Mouse (Mus musculus) C2C12 (cell line): ENCODE measurements around the gene Tlcd2. TPM values are rescaled to one million over a fixed set of nuclear protein-coding genes. Genes with fewer than 3 reads are reported as not detected.

Experiments
- H3K27me3 ChIP-seq: one replicate; pipeline ENCODE4 v1.6.1; 2011; ENCODE audit not compliant: control insufficient read depth, insufficient read depth, insufficient read length
- H3K36me3 ChIP-seq: one replicate; pipeline ENCODE4 v1.6.1; 2011; ENCODE audit not compliant: control insufficient read depth, insufficient read depth
- H3K4me3 ChIP-seq: one replicate; pipeline ENCODE4 v1.5.1; 2011; ENCODE audit warnings: mild to moderate bottlenecking, control low read depth; ENCODE audit not compliant: poor library complexity, insufficient read depth, severe bottlenecking
- H3K79me2 ChIP-seq: one replicate; pipeline ENCODE4 v1.6.1; 2011; ENCODE audit not compliant: control insufficient read depth, insufficient read depth
- H3K79me3 ChIP-seq: one replicate; pipeline ENCODE4 v1.6.1; 2011; ENCODE audit warnings: low read depth, control low read depth
- H3ac ChIP-seq: one replicate; pipeline ENCODE3; 2011; ENCODE audit warnings: low read depth; ENCODE audit not compliant: control insufficient read depth, insufficient read length
- CEBPB ChIP-seq: IDR thresholded peaks from one replicate; pipeline ENCODE4 v1.6.1; 2011; ENCODE audit warnings: low read depth, mild to moderate bottlenecking, control low read depth, moderate library complexity
- CTCF ChIP-seq: IDR thresholded peaks from one replicate; pipeline ENCODE4 v1.5.1; 2011; ENCODE audit not compliant: control insufficient read depth, insufficient read depth, insufficient read length
- FOSL1 ChIP-seq: IDR thresholded peaks from one replicate; pipeline ENCODE4 v1.8.0; 2011; ENCODE audit warnings: mild to moderate bottlenecking, low read length; ENCODE audit not compliant: poor library complexity, insufficient read depth, severe bottlenecking
- MAX ChIP-seq: IDR thresholded peaks from one replicate; pipeline ENCODE4 v1.6.1; 2011; ENCODE audit warnings: mild to moderate bottlenecking, control low read depth
- MYOD1 ChIP-seq: IDR thresholded peaks from one replicate; pipeline ENCODE4 v1.6.1; 2011; ENCODE audit warnings: low read depth; ENCODE audit not compliant: control insufficient read depth, insufficient read length
- MYOG ChIP-seq: IDR thresholded peaks from one replicate; pipeline ENCODE4 v1.6.1; 2011; ENCODE audit not compliant: control insufficient read depth, insufficient read length; ENCODE audit errors: extremely low read depth
- USF1 ChIP-seq: IDR thresholded peaks from one replicate; pipeline ENCODE4 v1.6.1; 2011; ENCODE audit warnings: low read depth, mild to moderate bottlenecking, control low read depth, moderate library complexity
- long read RNA-seq, 2 experiments: library from polyadenylated mRNA; unstranded; transcript quantifications; one replicate each; pipeline ENCODE4 v2.0.0; 2019 to 2020
- polyA plus RNA-seq: library from polyadenylated mRNA; unstranded; fragments of >200 nt; fragmentation: generic; extraction: Trizol; gene quantifications from one replicate; pipeline ENCODE4 v1.2.1, GENCODE M21; 2012; ENCODE audit warnings: missing spikeins

Tlcd2 gene
- polyA plus RNA-seq = 1.5 TPM
- long read RNA-seq, experiment 1, partial matches to known transcripts = 2 of 8 reads
- long read RNA-seq, experiment 1, other reads (novel, unspliced or antisense) = 5 of 8 reads
- long read RNA-seq, experiment 2, partial matches to known transcripts = 2 of 10 reads
- long read RNA-seq, experiment 2, other reads (novel, unspliced or antisense) = 8 of 10 reads

DNA sequence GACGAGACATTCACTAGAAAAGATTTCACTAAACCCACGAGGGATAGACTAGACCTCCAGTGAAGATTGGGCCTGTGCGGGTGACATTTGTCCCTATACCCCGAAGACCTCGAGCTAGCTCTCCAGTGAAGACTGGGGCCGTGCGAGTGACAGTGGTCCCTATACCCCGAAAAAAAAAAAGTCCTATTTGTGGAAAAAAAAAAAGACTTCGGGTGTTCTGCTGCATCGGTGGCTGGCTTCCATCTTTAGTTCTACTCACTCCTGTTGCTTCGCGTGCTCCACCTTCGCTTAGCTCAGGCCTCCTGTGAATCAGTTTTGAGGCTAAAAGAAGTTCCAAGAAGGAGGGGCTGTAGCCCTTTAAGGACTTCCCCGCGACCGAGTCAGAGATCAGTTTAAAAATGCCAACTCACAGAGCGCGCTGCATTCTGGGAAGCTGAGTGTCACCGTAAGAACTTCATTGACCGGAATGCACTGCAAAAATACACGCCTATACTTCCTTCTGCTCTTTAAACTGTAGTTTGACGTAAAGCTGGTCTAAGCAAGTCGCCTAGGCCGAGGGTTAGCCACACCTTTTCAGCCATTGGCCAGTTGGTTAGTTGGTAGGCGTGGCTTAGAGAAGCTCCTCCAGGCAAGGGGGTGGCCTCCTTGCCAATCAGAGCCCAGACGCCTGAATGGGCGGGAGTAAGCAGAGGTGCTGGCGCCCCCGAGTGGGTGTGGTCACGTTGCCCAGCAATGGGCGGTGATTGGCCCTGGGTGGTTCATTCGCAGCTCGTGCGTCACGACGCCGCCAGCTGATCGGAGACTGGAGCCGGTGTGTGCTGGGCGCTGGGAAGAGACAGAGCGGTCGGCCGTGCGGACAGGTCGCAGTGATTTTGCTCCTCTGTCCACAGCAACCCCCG lies at the start of gene Tlcd2:
Tlcd2 (plus strand) TSS at position 872 of the 899 bp plus-strand sequence.
- TF ChIP-seq CTCF (no peak), MAX (peak; percentile 14), USF1 (peak; percentile 88)
- Histone ChIP-seq H3K4me3 (peak within 1 kb of the TSS; percentile 99), H3K27me3 (no peaks in the 10 kb centered on the region), H3K36me3 (peaks cover 30% of the 10 kb centered on the region), H3ac (peak within 1 kb of the TSS; percentile 82), H3K79me3 (peaks cover 29% of the 10 kb centered on the region), H3K79me2 (peaks cover 39% of the 10 kb centered on the region)

- no peaks in the 10 kb centered on the region for H3K27me3 ChIP-seq
- peaks cover 10% of the 10 kb centered on the region for H3K79me3 ChIP-seq
- peaks cover 23% of the 10 kb centered on the region for H3K79me2 ChIP-seq
- TF ChIP-seq CEBPB = no peak
- H3K4me3 ChIP-seq = no peak overlapping the region
- H3K36me3 ChIP-seq = peaks cover 58% of the 10 kb centered on the region
- no peak overlapping the region for H3ac ChIP-seq
These were observed 46.4 kb upstream of the Tlcd2 start for GRCm38 (mm10) chr11:75415096-75415495.

DNA sequence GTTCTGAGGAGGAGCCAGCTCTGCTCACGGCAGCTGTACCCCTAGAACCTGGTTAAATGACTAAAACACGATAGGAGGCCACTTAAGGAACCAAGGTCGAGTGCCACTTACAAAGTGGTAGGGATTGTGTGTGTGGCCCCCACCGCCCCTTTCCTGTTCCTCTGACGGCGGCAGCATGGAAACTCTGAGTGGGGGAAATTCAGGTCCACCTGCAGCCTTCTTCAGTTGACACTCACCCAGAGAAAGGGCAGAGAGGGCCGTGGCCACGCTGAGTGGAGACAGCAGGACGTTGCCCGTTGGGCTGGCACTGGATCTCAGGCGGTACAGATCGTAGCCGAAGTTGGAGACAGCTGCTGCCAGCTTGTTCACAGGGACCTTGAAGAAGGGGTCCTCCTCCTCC lies 45.5 kb upstream of the Tlcd2 start:
- TF ChIP-seq MYOG (no peak), CEBPB (no peak), CTCF (no peak), USF1 (no peak), MYOD1 (no peak), FOSL1 (no peak), MAX (no peak)
- peaks cover 50% of the 10 kb centered on the region for H3K36me3 ChIP-seq
- peaks cover 32% of the 10 kb centered on the region for H3K79me2 ChIP-seq
- H3K79me3 ChIP-seq = peaks cover 19% of the 10 kb centered on the region
- no peaks in the 10 kb centered on the region for H3K27me3 ChIP-seq
- no peak overlapping the region for H3ac ChIP-seq
- H3K4me3 ChIP-seq = no peak overlapping the region

DNA sequence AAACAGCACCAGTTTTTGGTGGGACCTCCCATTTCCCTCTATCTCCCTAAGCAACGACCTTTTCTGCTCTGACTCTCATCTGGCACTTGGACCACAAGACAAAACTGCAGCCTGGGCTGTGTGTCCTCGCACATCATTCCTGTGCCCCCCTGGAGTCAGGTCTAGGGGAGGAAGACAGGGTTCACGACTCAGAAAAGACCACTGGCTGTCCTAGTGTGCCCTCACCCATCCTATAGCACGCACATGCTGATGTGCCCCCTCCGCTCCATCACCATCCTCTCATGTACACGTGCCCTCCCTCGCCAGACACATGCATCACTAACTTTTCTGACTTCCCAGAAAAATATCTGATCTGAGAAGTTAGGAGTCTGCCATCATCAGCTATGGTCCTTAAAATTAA lies 41.5 kb upstream of the Tlcd2 start:
- Histone ChIP-seq H3K4me3 (no peak overlapping the region), H3K79me2 (peaks cover 47% of the 10 kb centered on the region), H3ac (no peak overlapping the region), H3K27me3 (no peaks in the 10 kb centered on the region), H3K36me3 (peaks cover 17% of the 10 kb centered on the region), H3K79me3 (peaks cover 25% of the 10 kb centered on the region)
- TF ChIP-seq USF1 (no peak), MYOG (no peak), CEBPB (no peak)

GRCm38 (mm10) chr11:75420810-75421374 lies 40.6 kb upstream of the Tlcd2 start:
- H3K4me3 ChIP-seq = peak overlapping the region; percentile 59
- TF ChIP-seq CEBPB (no peak), MYOD1 (peak; percentile 45)
- peaks cover 25% of the 10 kb centered on the region for H3K79me3 ChIP-seq
- H3K27me3 ChIP-seq = no peaks in the 10 kb centered on the region
- peaks cover 47% of the 10 kb centered on the region for H3K79me2 ChIP-seq
- H3K36me3 ChIP-seq = peaks cover 16% of the 10 kb centered on the region
- peak overlapping the region; percentile 91 for H3ac ChIP-seq

DNA sequence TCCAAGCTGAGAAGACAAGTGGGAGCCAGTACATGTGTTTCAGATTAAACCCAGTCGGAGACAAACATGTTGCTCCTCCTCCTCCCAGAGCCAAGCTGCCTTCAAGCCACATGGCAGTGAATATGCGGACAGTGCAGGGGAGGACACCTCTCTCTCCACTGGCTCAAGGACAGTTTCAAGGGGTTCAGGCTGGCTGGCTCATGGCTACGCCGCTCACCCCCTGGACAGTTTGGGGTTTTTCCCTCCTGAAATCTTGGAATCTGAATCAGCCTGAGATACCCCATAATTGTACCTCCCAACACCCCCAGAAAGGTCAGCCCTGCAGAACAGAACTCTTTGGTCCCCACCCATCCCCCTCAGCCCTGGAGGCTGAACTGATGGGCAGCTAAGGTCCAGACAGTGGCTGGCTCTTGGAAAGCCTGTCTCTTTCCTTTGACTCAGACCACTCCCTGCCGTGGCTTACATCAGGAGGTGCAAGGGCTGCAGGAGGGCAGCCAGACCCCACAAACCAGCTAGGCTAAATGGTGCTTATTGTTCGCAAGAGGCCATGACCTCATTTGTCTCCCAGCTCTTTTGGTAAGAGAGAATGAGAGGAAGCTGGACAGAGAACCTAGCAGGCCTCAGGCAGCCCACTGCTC lies 40.0 kb upstream of the Tlcd2 start:
- H3K79me2 ChIP-seq = peaks cover 47% of the 10 kb centered on the region
- TF ChIP-seq MAX = no peak
- TF ChIP-seq FOSL1 = no peak
- no peak for TF ChIP-seq CEBPB
- no peak for TF ChIP-seq MYOD1
- TF ChIP-seq MYOG = no peak
- TF ChIP-seq CTCF = no peak
- TF ChIP-seq USF1 = no peak
- peaks cover 25% of the 10 kb centered on the region for H3K79me3 ChIP-seq
- peak overlapping the region; percentile 91 for H3ac ChIP-seq
- peaks cover 16% of the 10 kb centered on the region for H3K36me3 ChIP-seq
- H3K4me3 ChIP-seq = peak overlapping the region; percentile 59
- no peaks in the 10 kb centered on the region for H3K27me3 ChIP-seq
